Mouse (Mus musculus) testis, postnatal 14 days (tissue): Measurements from ENCODE around the gene Zswim8.

Source experiments
- DNase-seq: peaks from one replicate; pipeline ENCODE4 v3.0.0; 2021; ENCODE audit warnings: low spot score

Zswim8 gene

GRCm38 (mm10) chr14:20707201-20708190 lies at the start of gene Zswim8:
Zswim8 (plus strand) TSS chr14:20707552.
- peak; percentile 90 for DNase-seq

- DNase-seq: no peak
Measured at GRCm38 (mm10) chr14:20658326-20658725, 49.0 kb upstream of the Zswim8 start.

GRCm38 (mm10) chr14:20658902-20659301 lies 48.5 kb upstream of the Zswim8 start:
- no peak for DNase-seq

- DNase-seq: no peak
Measured at GRCm38 (mm10) chr14:20659687-20660086, 47.7 kb upstream of the Zswim8 start.

GRCm38 (mm10) chr14:20660827-20661660 lies 46.3 kb upstream of the Zswim8 start:
- DNase-seq: peak; percentile 92

GRCm38 (mm10) chr14:20661661-20662331 lies 45.6 kb upstream of the Zswim8 start:
- no peak for DNase-seq

- no peak for DNase-seq
Measured at GRCm38 (mm10) chr14:20662740-20663139, 44.6 kb upstream of the Zswim8 start.

GRCm38 (mm10) chr14:20663601-20664000 lies 43.8 kb upstream of the Zswim8 start:
- no peak for DNase-seq

- DNase-seq: no peak
Measured at GRCm38 (mm10) chr14:20664436-20664835, 42.9 kb upstream of the Zswim8 start.

GRCm38 (mm10) chr14:20667469-20667868 lies 39.9 kb upstream of the Zswim8 start:
- no peak for DNase-seq

GRCm38 (mm10) chr14:20668154-20668810 lies 39.1 kb upstream of the Zswim8 start, which contains the start of gene Synpo2l:
Synpo2l (minus strand) TSS chr14:20668354.
- no peak for DNase-seq

- DNase-seq: no peak
Measured at GRCm38 (mm10) chr14:20672990-20673389, 34.4 kb upstream of the Zswim8 start.

GRCm38 (mm10) chr14:20673735-20674063 lies 33.7 kb upstream of the Zswim8 start:
- no peak for DNase-seq

- DNase-seq: peak; percentile 99
Measured at GRCm38 (mm10) chr14:20674064-20674833, 33.1 kb upstream of the Zswim8 start, which contains the start of gene Sec24c. Sec24c (plus strand) TSS chr14:20674308.

GRCm38 (mm10) chr14:20677906-20678305 lies 29.4 kb upstream of the Zswim8 start:
- no peak for DNase-seq

GRCm38 (mm10) chr14:20681742-20682141 lies 25.6 kb upstream of the Zswim8 start:
- no peak for DNase-seq

- DNase-seq: no peak
Measured at GRCm38 (mm10) chr14:20682498-20682897, 24.9 kb upstream of the Zswim8 start.

GRCm38 (mm10) chr14:20686576-20686975 lies 20.8 kb upstream of the Zswim8 start:
- no peak for DNase-seq

GRCm38 (mm10) chr14:20689009-20689408 lies 18.3 kb upstream of the Zswim8 start:
- no peak for DNase-seq

- no peak for DNase-seq
Measured at GRCm38 (mm10) chr14:20691772-20692171, 15.6 kb upstream of the Zswim8 start.
